Mouse (Mus musculus) testis, adult 2 months (tissue): ENCODE data around the gene Gas2l1. TPM values are rescaled to one million over a fixed set of nuclear protein-coding genes. Genes with fewer than 3 reads are reported as not detected.

Experiments
- H3K27ac ChIP-seq: fragments of 200-500 bp; 2 replicates; pipeline ENCODE4 v1.5.1; 2012; ENCODE audit warnings: low read depth, low read length; ENCODE audit not compliant: control insufficient read depth, insufficient read depth
- H3K27me3 ChIP-seq: fragments of 200-500 bp; 2 replicates; pipeline ENCODE4 v1.6.1; 2012; ENCODE audit warnings: mild to moderate bottlenecking, low read length, moderate library complexity; ENCODE audit not compliant: control insufficient read depth, insufficient read depth
- H3K36me3 ChIP-seq: fragments of 200-500 bp; 2 replicates; pipeline ENCODE4 v1.6.1; 2012; ENCODE audit warnings: mild to moderate bottlenecking, low read length; ENCODE audit not compliant: control insufficient read depth, insufficient read depth
- H3K4me1 ChIP-seq: fragments of 200-500 bp; 2 replicates; pipeline ENCODE4 v1.6.1; 2012; ENCODE audit warnings: low read length; ENCODE audit not compliant: control insufficient read depth, insufficient read depth
- H3K4me3 ChIP-seq: fragments of 200-500 bp; 2 replicates; pipeline ENCODE4 v1.5.1; 2012; ENCODE audit warnings: low read depth, mild to moderate bottlenecking, low read length, moderate library complexity, mixed read lengths; ENCODE audit not compliant: control insufficient read depth
- CTCF ChIP-seq: fragments of 200-500 bp; IDR thresholded peaks from 2 replicates; pipeline ENCODE4 v1.5.1; 2012; ENCODE audit warnings: low read depth, mild to moderate bottlenecking, inconsistent platforms, low read length, moderate library complexity; ENCODE audit not compliant: control insufficient read depth, insufficient read depth, insufficient replicate concordance
- POLR2A ChIP-seq: fragments of 200-500 bp; IDR thresholded peaks from 2 replicates; pipeline ENCODE4 v1.6.1; 2012; ENCODE audit warnings: low read depth, mild to moderate bottlenecking, inconsistent platforms, low read length, moderate library complexity; ENCODE audit not compliant: control insufficient read depth
- polyA plus RNA-seq: library from polyadenylated mRNA; depleted of rRNA; stranded (reverse); fragments of >200 nt; gene quantifications from 2 replicates; pipeline ENCODE4 v1.2.3, GENCODE M21; 2012; rRNA removed

Gas2l1 gene
- polyA plus RNA-seq, result 116 and 124 TPM in 2 replicates

DNA sequence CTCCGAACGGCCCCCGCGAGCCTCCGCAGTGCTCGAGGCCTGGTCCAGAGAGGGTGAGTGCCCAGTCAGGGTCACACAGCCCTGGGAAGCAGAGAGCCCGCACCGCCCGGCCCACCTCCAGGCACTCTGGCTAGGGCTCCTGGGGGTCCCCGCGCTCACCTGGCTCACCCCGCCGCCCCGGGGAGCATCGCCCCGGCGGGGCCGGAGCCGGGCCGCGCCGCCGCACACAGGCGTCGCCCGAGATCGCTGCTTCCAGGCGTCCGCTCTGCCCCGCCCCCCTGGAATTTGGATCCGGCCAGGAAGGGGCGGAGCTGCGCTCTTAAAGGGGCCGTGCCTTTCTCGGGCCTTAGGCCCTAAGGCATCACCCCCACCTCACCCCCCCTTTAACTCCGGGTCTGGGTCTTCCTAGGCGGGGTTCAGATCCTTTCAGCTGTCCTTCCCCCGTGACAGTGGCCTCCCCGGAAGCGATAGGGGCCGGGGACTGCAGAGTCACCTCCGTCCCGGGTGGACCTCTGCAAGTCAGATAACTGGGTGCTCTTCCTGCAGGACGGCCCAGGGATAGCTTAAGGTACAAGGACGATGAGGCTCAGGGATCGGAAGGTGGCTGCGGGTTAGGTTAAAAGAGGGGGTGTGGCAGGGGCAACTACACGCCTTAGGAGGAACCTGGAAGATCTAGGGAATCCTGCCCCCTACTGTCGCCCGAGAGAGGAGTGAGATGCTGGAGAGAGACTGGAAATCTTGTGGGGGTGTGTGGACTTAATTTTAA is at the start of gene Gas2l1:
Gas2l1 (minus strand) TSS at position 272 of the 766 bp plus-strand sequence.
- Histone ChIP-seq H3K4me3 (peak within 1 kb of the TSS; percentile 93), H3K27ac (peak within 1 kb of the TSS; percentile 70), H3K27me3 (no peaks in the 10 kb centered on the region), H3K4me1 (peaks cover 42% of the 10 kb centered on the region), H3K36me3 (0 out of 2 replicates have a peak, but pooled peaks cover 1% of the 10 kb centered on the region)
- peak; percentile 38 for TF ChIP-seq CTCF
- peak; percentile 32 for TF ChIP-seq POLR2A

DNA sequence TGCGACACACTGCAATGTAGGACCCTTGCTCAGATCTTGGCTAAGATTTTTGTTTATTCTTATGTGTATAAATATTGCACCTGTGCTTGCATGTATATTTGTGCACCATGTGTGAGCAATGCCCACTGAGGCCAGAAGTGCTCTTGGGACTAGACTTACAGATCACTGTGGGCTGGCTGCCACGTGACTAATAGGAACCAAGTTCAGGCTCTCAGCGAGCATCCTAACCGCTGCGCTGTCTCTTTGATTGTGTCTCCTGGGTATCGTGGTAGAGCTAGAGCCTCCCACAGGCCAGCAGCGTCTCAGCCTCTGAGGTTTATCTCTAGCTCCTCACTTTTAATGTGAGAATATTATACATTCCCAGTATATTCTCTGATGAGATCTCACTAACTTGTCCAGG is 48.5 kb upstream of the Gas2l1 start:
- H3K27ac ChIP-seq, result no peak overlapping the region

DNA sequence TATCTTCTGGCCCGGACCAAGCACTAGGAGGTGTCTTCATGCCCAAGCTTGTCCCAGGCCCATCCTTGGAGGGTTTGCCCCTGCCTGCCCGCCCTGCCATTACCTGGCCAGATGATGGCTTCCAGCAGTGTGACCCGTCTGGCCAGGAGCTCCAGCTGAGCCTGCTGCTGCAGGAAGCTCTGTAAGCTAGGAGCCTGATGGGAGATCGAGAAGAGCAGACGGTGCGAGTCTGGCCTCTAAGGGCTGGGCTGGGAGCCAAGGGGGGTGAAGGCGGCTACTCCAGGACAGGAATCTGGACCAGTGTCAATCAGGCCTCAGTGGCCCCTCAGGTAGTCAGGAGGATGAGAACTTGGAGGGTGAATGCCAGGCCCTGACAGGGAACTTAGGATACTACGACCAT is 44.3 kb upstream of the Gas2l1 start:
- Histone ChIP-seq H3K4me1 (peaks cover 8% of the 10 kb centered on the region), H3K27ac (peak overlapping the region; percentile 51), H3K36me3 (no peaks in the 10 kb centered on the region), H3K4me3 (peak overlapping the region; percentile 43), H3K27me3 (no peaks in the 10 kb centered on the region)
- no peak for TF ChIP-seq POLR2A

More for the DNA sequence above, 48.5 kb upstream of the Gas2l1 start:
- Histone ChIP-seq H3K4me3 (no peak overlapping the region), H3K36me3 (no peaks in the 10 kb centered on the region), H3K27me3 (no peaks in the 10 kb centered on the region), H3K4me1 (peaks cover 6% of the 10 kb centered on the region)
- no peak for TF ChIP-seq POLR2A
- TF ChIP-seq CTCF, result no peak

DNA sequence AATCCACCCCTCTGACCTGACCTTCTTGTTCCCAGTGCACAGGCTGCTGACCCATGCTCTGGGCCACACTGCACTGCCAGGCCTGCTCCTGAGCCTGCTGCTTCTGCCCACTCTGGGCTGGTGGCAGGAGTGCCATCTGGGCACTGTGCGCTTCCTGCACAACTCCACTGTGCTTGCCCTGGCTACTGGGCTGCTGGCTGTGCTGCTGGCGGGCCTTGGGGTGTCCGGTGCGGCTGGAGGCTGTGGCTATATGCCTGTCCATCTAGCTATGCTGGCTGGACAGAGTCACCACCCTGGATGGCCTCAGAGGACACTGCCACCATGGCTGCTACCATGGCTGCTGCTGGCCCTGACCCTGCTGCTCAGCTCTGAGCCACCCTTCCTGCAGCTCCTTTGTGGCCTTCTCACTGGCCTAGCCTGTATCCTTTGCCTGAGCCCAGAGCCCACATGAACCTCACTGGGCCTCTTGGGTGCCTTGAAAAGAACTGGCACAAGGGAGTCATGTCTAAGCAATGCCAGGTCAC is 38.9 kb upstream of the Gas2l1 start:
- Histone ChIP-seq H3K27me3 (no peaks in the 10 kb centered on the region), H3K36me3 (no peaks in the 10 kb centered on the region; the same call in 1 of the 2 replicates), H3K4me1 (peaks cover 12% of the 10 kb centered on the region), H3K4me3 (no peak overlapping the region), H3K27ac (no peak overlapping the region)
- TF ChIP-seq POLR2A, result 0 out of 2 replicates have a peak, but pooled peaks have one; percentile 22
- no peak for TF ChIP-seq CTCF

DNA sequence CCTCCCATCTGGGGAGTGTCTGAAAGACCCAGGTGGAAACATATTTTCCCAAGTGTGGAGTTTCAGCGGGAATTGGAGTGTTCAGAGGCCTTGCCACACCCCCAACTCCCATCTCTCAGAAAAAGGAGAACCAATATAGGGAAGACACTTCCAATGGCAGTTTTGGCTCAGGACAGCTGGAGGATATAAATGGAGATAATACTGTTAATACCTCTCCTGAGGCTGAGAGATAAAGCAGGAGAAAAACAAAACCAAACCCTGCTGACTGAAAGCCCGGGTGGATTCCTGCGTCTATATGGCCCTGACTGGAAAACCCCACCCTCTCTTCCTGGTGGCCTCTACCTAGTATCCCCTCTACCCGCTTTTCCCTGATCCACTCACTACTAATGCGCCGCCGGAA is 37.3 kb upstream of the Gas2l1 start:
- Histone ChIP-seq H3K27ac (no peak overlapping the region), H3K27me3 (no peaks in the 10 kb centered on the region), H3K4me1 (peaks cover 12% of the 10 kb centered on the region), H3K36me3 (peaks cover 2% of the 10 kb centered on the region; the same call in 1 of the 2 replicates), H3K4me3 (no peak overlapping the region)
- TF ChIP-seq POLR2A (no peak), CTCF (no peak)

DNA sequence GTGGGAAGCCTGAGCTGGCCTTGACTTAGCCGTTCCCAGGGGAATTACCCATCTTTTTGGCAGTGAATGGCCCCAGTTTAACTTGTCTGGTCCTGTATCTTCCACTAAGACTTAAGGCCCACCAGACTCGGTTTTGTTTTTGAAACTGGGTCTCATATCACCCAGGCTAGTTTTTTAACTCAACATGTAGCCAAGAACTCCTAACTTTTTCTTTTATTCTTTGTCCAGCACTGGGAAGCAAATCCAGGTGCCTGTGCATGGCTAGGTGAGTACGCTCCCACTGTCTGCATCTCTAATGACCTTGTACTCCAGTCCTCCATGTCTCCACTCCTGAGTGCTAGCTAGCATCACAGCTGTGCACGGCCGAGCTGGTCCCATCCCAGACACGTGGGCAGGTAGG is 36.5 kb upstream of the Gas2l1 start:
- H3K4me1 ChIP-seq, result peaks cover 11% of the 10 kb centered on the region
- no peaks in the 10 kb centered on the region for H3K27me3 ChIP-seq
- TF ChIP-seq POLR2A (no peak), CTCF (no peak)
- no peak overlapping the region for H3K27ac ChIP-seq
- H3K36me3 ChIP-seq, result peaks cover 2% of the 10 kb centered on the region; the same call in 1 of the 2 replicates
- peak overlapping the region; percentile 88 for H3K4me3 ChIP-seq

DNA sequence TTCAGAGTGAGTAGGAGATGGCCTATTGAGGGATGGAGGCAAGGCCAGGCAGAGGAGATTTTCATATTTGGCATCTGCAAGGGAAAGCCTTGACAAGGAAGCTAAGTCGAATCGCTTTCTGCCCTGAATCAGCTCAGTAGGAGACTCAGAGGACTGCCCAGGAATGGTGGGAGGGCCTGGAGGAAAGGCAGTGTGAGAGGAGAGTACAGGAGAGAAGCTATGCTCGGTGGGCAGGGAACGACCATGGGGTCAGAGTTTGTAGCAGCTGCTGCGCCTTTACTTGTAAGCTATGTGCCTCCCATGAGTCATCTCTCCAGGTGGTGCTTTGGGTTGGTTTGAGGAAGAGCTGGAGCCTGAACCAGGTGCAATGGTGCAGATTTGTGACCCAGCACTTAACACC is 35.7 kb upstream of the Gas2l1 start:
- TF ChIP-seq CTCF, result no peak
- TF ChIP-seq POLR2A, result no peak
- Histone ChIP-seq H3K36me3 (peaks cover 2% of the 10 kb centered on the region; the same call in 1 of the 2 replicates), H3K4me1 (peaks cover 10% of the 10 kb centered on the region), H3K27ac (peak overlapping the region; percentile 98), H3K4me3 (peak overlapping the region; percentile 88), H3K27me3 (no peaks in the 10 kb centered on the region)
